Mouse (Mus musculus): ENCODE data around the gene Rhox9.
"Not testable (repeated sequence)": the region's sequence is repeated elsewhere in the genome, so short reads cannot be mapped to it uniquely, and the experiment has no call there.

Rhox9 gene

GRCm38 (mm10) chrX:37901670-37902069 lies at the start of gene Rhox9:
Gene Rhox9, minus strand, starts transcription at chrX:37901770.
- not testable (repeated sequence) for DNase-seq (ENCODE audit: low spot score)

GRCm38 (mm10) chrX:37916311-37916710 lies 14.7 kb upstream of the Rhox9 start:
- DNase-seq (ENCODE audit: low spot score) = no peak

GRCm38 (mm10) chrX:37908581-37908980 lies 7.0 kb upstream of the Rhox9 start:
- no peak for DNase-seq (ENCODE audit: low spot score)

GRCm38 (mm10) chrX:37903727-37904126 lies 2.2 kb upstream of the Rhox9 start:
- DNase-seq (ENCODE audit: low spot score) = peak; percentile 10

GRCm38 (mm10) chrX:37897132-37897531 lies 4.4 kb downstream of the Rhox9 start, which contains the start of gene Rhox7b:
Gene Rhox7b, minus strand, starts transcription at chrX:37897232.
- not testable (repeated sequence) for DNase-seq (ENCODE audit: low spot score)

GRCm38 (mm10) chrX:37878844-37879243 lies 22.7 kb downstream of the Rhox9 start, which contains the start of gene Rhox8:
Gene Rhox8, minus strand, starts transcription at chrX:37878944.
- peak; percentile 71 for DNase-seq (ENCODE audit: low spot score)

GRCm38 (mm10) chrX:37871641-37872040 lies 29.9 kb downstream of the Rhox9 start:
- DNase-seq (ENCODE audit: low spot score) = no peak
